Mouse (Mus musculus): Measurements from ENCODE around the gene Ralgapa1. TPM values are rescaled to one million over a fixed set of nuclear protein-coding genes. Genes with fewer than 3 reads are reported as not detected.
"Not testable (repeated sequence)": the region's sequence is repeated elsewhere in the genome, so short reads cannot be mapped to it uniquely, and the experiment has no call there.

The Ralgapa1 gene
- polyA plus RNA-seq, 1 experiment from 2014 or later = 36.0 TPM

- TF ChIP-seq CTCF (IDR thresholded peaks at IDR 0.05) = no peak
Measured at GRCm38 (mm10) chr12:55598537-55598886, 222.5 kb downstream of the Ralgapa1 start.

GRCm38 (mm10) chr12:55586936-55587335 lies 234.0 kb downstream of the Ralgapa1 start:
- ATAC-seq; CTCF ChIA-PET; DNase-seq (ENCODE audit: low read depth, low spot score); POLR2A ChIA-PET; in situ Hi-C loops (cut with MboI; ENCODE audit: low pct_unique_long_range_greater_than_20kb): not testable (repeated sequence)
- peaks cover 18% of the 10 kb centered on the region for H3K27me3 ChIP-seq

More at GRCm38 (mm10) chr12:55598537-55598886, 222.5 kb downstream of the Ralgapa1 start:
- DNase-seq (ENCODE audit: low read depth, low spot score) (no peak), ATAC-seq (no peak)
- CTCF ChIA-PET = no interaction called here
- POLR2A ChIA-PET = no interaction called here
- no peaks in the 10 kb centered on the region for H3K27me3 ChIP-seq
- in situ Hi-C loops (cut with MboI; ENCODE audit: low pct_unique_long_range_greater_than_20kb) = no loop called here

GRCm38 (mm10) chr12:55573794-55574193 lies 247.2 kb downstream of the Ralgapa1 start:
- in situ Hi-C loops (cut with MboI; ENCODE audit: low pct_unique_long_range_greater_than_20kb) = no loop called here
- TF ChIP-seq CTCF (IDR thresholded peaks at IDR 0.05) = no peak
- ChIA-PET POLR2A (no interaction called here), CTCF (no interaction called here)
- ATAC-seq = no peak
- peaks cover 35% of the 10 kb centered on the region for H3K27me3 ChIP-seq
- no peak for DNase-seq (ENCODE audit: low read depth, low spot score)

GRCm38 (mm10) chr12:55573089-55573488 lies 247.9 kb downstream of the Ralgapa1 start:
- TF ChIP-seq CTCF (IDR thresholded peaks at IDR 0.05) = peak; percentile 34
- DNase-seq (ENCODE audit: low read depth, low spot score) = no peak
- ChIA-PET CTCF (no interaction called here), POLR2A (no interaction called here)
- H3K27me3 ChIP-seq = peaks cover 32% of the 10 kb centered on the region
- in situ Hi-C loops (cut with MboI; ENCODE audit: low pct_unique_long_range_greater_than_20kb) = no loop called here
- no peak for ATAC-seq

- in situ Hi-C loops (cut with MboI; ENCODE audit: low pct_unique_long_range_greater_than_20kb) = no loop called here
- POLR2A ChIA-PET = no interaction called here
- TF ChIP-seq CTCF (IDR thresholded peaks at IDR 0.05) = no peak
- DNase-seq (ENCODE audit: low read depth, low spot score) (no peak), ATAC-seq (no peak)
- CTCF ChIA-PET = no interaction called here
- H3K27me3 ChIP-seq = peaks cover 33% of the 10 kb centered on the region
Measured at GRCm38 (mm10) chr12:55571661-55572060, 249.3 kb downstream of the Ralgapa1 start.

GRCm38 (mm10) chr12:55571181-55571580 lies 249.8 kb downstream of the Ralgapa1 start:
- H3K27me3 ChIP-seq = peaks cover 31% of the 10 kb centered on the region
- ChIA-PET CTCF (interaction anchor here (1.3 kb wide), 1 partner anchor 11 kb away, joined by 3 read pairs; no protein-coding TSS in a partner anchor), POLR2A (no interaction called here)
- DNase-seq (ENCODE audit: low read depth, low spot score) (no peak), ATAC-seq (no peak)
- TF ChIP-seq CTCF (IDR thresholded peaks at IDR 0.05) = no peak
- in situ Hi-C loops (cut with MboI; ENCODE audit: low pct_unique_long_range_greater_than_20kb) = no loop called here

GRCm38 (mm10) chr12:55570646-55571045 lies 250.3 kb downstream of the Ralgapa1 start:
- DNase-seq (ENCODE audit: low read depth, low spot score) = no peak
- ChIA-PET POLR2A (no interaction called here), CTCF (interaction anchor here (1.3 kb wide), 1 partner anchor 11 kb away, joined by 3 read pairs; no protein-coding TSS in a partner anchor)
- in situ Hi-C loops (cut with MboI; ENCODE audit: low pct_unique_long_range_greater_than_20kb) = no loop called here
- ATAC-seq = no peak
- no peak for TF ChIP-seq CTCF (IDR thresholded peaks at IDR 0.05)
- H3K27me3 ChIP-seq = peaks cover 26% of the 10 kb centered on the region

- in situ Hi-C loops (cut with MboI; ENCODE audit: low pct_unique_long_range_greater_than_20kb) = no loop called here
- no peak for ATAC-seq
- POLR2A ChIA-PET = no interaction called here
- no peak for TF ChIP-seq CTCF (IDR thresholded peaks at IDR 0.05)
- CTCF ChIA-PET = no interaction called here
- no peak for DNase-seq (ENCODE audit: low read depth, low spot score)
- peaks cover 20% of the 10 kb centered on the region for H3K27me3 ChIP-seq
Measured at GRCm38 (mm10) chr12:55569676-55570075, 251.3 kb downstream of the Ralgapa1 start.

GRCm38 (mm10) chr12:55568466-55568865 lies 252.5 kb downstream of the Ralgapa1 start:
- no peak for ATAC-seq
- POLR2A ChIA-PET = no interaction called here
- in situ Hi-C loops (cut with MboI; ENCODE audit: low pct_unique_long_range_greater_than_20kb) = no loop called here

GRCm38 (mm10) chr12:55566837-55567236 lies 254.1 kb downstream of the Ralgapa1 start:
- no peak for ATAC-seq
- TF ChIP-seq CTCF (IDR thresholded peaks at IDR 0.05) = no peak
- in situ Hi-C loops (cut with MboI; ENCODE audit: low pct_unique_long_range_greater_than_20kb) = no loop called here
- CTCF ChIA-PET = no interaction called here
- H3K27me3 ChIP-seq = peaks cover 20% of the 10 kb centered on the region
- DNase-seq (ENCODE audit: low read depth, low spot score) = no peak
- POLR2A ChIA-PET = no interaction called here

More at GRCm38 (mm10) chr12:55568466-55568865, 252.5 kb downstream of the Ralgapa1 start:
- TF ChIP-seq CTCF (IDR thresholded peaks at IDR 0.05) = no peak
- DNase-seq (ENCODE audit: low read depth, low spot score) = no peak
- peaks cover 20% of the 10 kb centered on the region for H3K27me3 ChIP-seq
- CTCF ChIA-PET = no interaction called here

- H3K27me3 ChIP-seq = peaks cover 20% of the 10 kb centered on the region
- DNase-seq (ENCODE audit: low read depth, low spot score) = no peak
- no peak for ATAC-seq
- POLR2A ChIA-PET = no interaction called here
- TF ChIP-seq CTCF (IDR thresholded peaks at IDR 0.05) = no peak
- CTCF ChIA-PET = no interaction called here
- in situ Hi-C loops (cut with MboI; ENCODE audit: low pct_unique_long_range_greater_than_20kb) = no loop called here
Measured at GRCm38 (mm10) chr12:55565867-55566266, 255.1 kb downstream of the Ralgapa1 start.

GRCm38 (mm10) chr12:55565206-55565605 lies 255.8 kb downstream of the Ralgapa1 start, which contains the start of gene Aldoart2:
TSS of gene Aldoart2 (plus strand) at chr12:55565239.
- CTCF ChIA-PET = interaction anchor here (1.3 kb wide), 1 partner anchor 11 kb away, joined by 5 read pairs; no protein-coding TSS in a partner anchor
- no peak for DNase-seq (ENCODE audit: low read depth, low spot score)
- POLR2A ChIA-PET = no interaction called here

More at GRCm38 (mm10) chr12:55565206-55565605, 255.8 kb downstream of the Ralgapa1 start, which contains the start of gene Aldoart2:
- no peak for ATAC-seq
- in situ Hi-C loops (cut with MboI; ENCODE audit: low pct_unique_long_range_greater_than_20kb) = no loop called here
- H3K27me3 ChIP-seq = peaks cover 20% of the 10 kb centered on the region
- no peak for TF ChIP-seq CTCF (IDR thresholded peaks at IDR 0.05)
